Mouse (Mus musculus) megakaryocyte, embryonic 14.5 days (primary cell): ENCODE measurements around the gene Disp3.

ENCODE experiments used
- FLI1 ChIP-seq: IDR thresholded peaks from 2 replicates; pipeline ENCODE4 v1.6.1; 2012; ENCODE audit warnings: low read length, inconsistent platforms, mixed read lengths
- GATA1 ChIP-seq: IDR thresholded peaks from 3 replicates; pipeline ENCODE4 v1.6.1; 2012; ENCODE audit warnings: mixed read lengths, low read length, inconsistent platforms, borderline replicate concordance

DNA sequence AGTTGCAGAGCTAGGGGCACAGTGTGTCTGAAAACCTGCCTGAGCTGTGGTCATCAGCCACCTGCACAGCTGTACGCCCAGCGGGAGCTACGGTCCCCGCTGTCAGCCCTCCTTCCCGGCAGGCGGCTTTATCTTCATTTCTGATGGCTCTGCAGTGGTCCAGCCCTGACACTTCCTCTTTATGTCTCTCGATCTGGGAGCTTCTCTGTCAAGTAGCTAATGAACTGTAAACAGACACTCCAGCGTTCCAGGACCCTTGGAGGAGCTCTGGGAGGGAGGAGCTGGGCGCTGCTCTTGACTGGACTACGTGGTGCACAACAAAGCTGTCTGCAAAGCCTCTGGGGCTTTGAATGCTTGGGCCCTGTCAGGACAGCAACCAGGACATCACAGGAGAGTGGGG lies 67.1 kb downstream of the Disp3 start:
- TF ChIP-seq GATA1 (no peak), FLI1 (no peak)
